Mouse (Mus musculus) layer of hippocampus, adult 11-12 months (tissue): Measurements from ENCODE around the gene Gm21988.
A peak's percentile ranks its signal among the peaks of the same experiment; 100 is the strongest.

Experiments
- DNase-seq: peaks from one replicate; pipeline ENCODE4 v3.0.0; 2022; ENCODE audit warnings: low spot score

The Gm21988 gene

GRCm38 (mm10) chr11:70239541-70240279, at the start of gene Gm21988, which contains the start of gene Rnasek:
Gene Gm21988 (minus strand): TSS chr11:70239830.
Gene Rnasek (minus strand): TSS chr11:70239842.
- DNase-seq = peak; percentile 88

- DNase-seq = peak; percentile 43
These were observed 49.6 kb upstream of the Gm21988 start for GRCm38 (mm10) chr11:70289236-70289635.

- no peak for DNase-seq
These were observed 48.5 kb upstream of the Gm21988 start for GRCm38 (mm10) chr11:70288102-70288501.

- no peak for DNase-seq
These were observed 46.1 kb upstream of the Gm21988 start for GRCm38 (mm10) chr11:70285686-70286085.

- no peak for DNase-seq
These were observed 45.1 kb upstream of the Gm21988 start for GRCm38 (mm10) chr11:70284757-70285156.

GRCm38 (mm10) chr11:70283666-70284065, 44.0 kb upstream of the Gm21988 start:
- DNase-seq = no peak

- DNase-seq = peak; percentile 39
These were observed 40.8 kb upstream of the Gm21988 start for GRCm38 (mm10) chr11:70280441-70280840.

- no peak for DNase-seq
These were observed 39.3 kb upstream of the Gm21988 start for GRCm38 (mm10) chr11:70278961-70279360.

GRCm38 (mm10) chr11:70271641-70272040, 32.0 kb upstream of the Gm21988 start:
- DNase-seq = no peak

- DNase-seq = no peak
These were observed 26.8 kb upstream of the Gm21988 start for GRCm38 (mm10) chr11:70266405-70266804.

- no peak for DNase-seq
These were observed 26.2 kb upstream of the Gm21988 start for GRCm38 (mm10) chr11:70265819-70266218.

GRCm38 (mm10) chr11:70265252-70265651, 25.6 kb upstream of the Gm21988 start:
- DNase-seq = no peak

- DNase-seq = no peak
These were observed 19.4 kb upstream of the Gm21988 start for GRCm38 (mm10) chr11:70259035-70259434.

- DNase-seq = no peak
These were observed 15.4 kb upstream of the Gm21988 start, which contains the start of gene Alox12 for GRCm38 (mm10) chr11:70254931-70255531. Gene Alox12 (minus strand): TSS chr11:70255353.

GRCm38 (mm10) chr11:70254337-70254736, 14.7 kb upstream of the Gm21988 start:
- no peak for DNase-seq

GRCm38 (mm10) chr11:70251853-70252252, 12.2 kb upstream of the Gm21988 start:
- no peak for DNase-seq

GRCm38 (mm10) chr11:70250150-70250549, 10.5 kb upstream of the Gm21988 start:
- DNase-seq = no peak

- peak; percentile 73 for DNase-seq
These were observed 7.7 kb upstream of the Gm21988 start for GRCm38 (mm10) chr11:70247136-70247845.

- no peak for DNase-seq
These were observed 3.0 kb upstream of the Gm21988 start for GRCm38 (mm10) chr11:70242591-70242990.

GRCm38 (mm10) chr11:70238591-70239440, 814 bp downstream of the Gm21988 start:
- DNase-seq = no peak

GRCm38 (mm10) chr11:70237457-70238167, 2.0 kb downstream of the Gm21988 start, which contains the start of gene 0610010K14Rik:
Gene 0610010K14Rik (minus strand): TSS chr11:70237914.
- DNase-seq = peak; percentile 97
